Mouse (Mus musculus) subcutaneous adipose tissue, adult 2 months (tissue): Measurements from ENCODE around the gene Nlrp10. TPM values are rescaled to one million over a fixed set of nuclear protein-coding genes. Genes with fewer than 3 reads are reported as not detected.

ENCODE experiments used
- polyA plus RNA-seq: library from polyadenylated mRNA; depleted of rRNA; stranded (reverse); fragments of >200 nt; gene quantifications from 2 replicates; pipeline ENCODE4 v1.2.3, GENCODE M21; 2012; ENCODE audit warnings: low replicate concordance; rRNA removed

The Nlrp10 gene
- polyA plus RNA-seq: 0.37 and 0.43 TPM in 2 replicates

DNA sequence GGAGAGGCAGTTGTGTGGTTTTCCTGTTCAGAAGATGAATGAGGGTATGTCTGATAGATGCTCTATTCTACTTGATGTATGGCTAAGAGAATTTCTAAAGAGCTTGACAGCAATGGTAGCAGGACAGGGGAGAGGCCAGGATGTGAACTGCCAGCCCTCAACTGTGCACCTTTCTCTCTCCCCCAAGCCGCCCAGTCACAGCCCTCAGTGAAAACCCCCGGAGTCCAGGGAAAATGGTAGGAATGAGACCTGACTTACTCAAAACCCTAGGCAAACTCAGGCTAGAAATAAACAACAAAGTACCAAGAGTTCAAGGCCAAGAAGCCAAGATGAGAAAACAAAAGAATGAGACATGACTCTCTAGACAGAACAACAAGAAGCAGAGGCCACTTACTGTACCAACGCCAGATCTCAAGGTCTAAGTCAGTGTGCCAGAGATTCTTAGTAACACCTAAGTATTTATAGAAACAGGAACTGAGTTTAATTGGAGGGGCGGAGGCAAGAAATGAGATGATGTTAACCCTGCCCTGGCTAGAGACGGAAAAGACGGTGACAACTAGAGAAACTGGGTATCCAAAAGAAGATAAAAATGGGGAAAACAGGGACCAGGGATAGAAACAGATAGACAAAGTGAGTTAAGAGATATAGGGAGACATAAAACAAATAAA is at the start of gene Nlrp10:
TSS of gene Nlrp10 (minus strand) at position 453 of the 668 bp plus-strand sequence.

GRCm38 (mm10) chr7:108950312-108950761 is 20.4 kb upstream of the Nlrp10 start, which contains the start of gene Tub:
Gene Tub (plus strand): TSS chr7:108950338.

DNA sequence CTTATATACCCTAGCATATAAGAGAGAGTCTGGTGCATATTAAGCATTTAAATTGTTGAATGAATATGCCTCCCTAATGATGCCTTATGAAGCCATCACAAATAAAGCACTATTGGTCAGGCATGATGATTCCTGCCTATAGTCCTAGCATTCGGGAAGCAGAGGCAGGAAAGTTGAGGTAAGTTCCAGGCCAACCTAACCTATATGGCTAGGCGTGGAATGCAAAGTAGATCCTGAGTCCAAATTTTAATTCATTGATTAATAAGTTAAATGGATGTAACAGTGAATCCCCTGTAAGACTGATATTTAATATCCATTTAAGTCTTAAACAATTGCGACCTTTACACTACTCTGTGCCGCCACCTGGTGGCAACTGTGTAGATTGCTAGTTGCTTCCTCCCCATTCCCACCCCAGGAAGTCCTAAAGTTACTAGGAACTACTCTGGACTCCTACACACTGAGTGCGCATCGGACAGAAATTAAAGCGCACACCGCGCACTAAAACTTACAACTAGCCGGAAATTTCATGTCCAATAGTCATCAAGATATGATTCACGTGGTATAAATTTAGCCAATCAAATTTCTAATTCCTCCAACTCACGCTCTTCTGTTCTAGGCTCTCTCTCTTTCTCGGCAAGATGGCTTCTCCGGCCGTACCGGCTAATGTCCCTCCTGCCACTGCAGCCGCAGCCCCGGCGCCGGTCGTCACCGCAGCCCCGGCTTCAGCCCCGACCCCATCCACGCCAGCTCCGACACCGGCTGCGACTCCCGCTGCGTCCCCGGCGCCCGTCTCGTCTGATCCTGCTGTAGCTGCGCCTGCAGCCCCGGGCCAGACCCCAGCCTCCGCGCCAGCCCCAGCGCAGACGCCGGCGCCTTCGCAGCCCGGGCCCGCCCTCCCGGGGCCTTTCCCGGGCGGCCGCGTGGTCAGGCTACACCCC is 4.1 kb upstream of the Nlrp10 start, which contains the start of gene Eif3f:
TSS of gene Eif3f (plus strand) at position 624 of the 938 bp plus-strand sequence.

GRCm38 (mm10) chr7:108894320-108894719 is 35.7 kb downstream of the Nlrp10 start, which contains the start of gene Olfr519:
Gene Olfr519 (minus strand): TSS chr7:108894420.

GRCm38 (mm10) chr7:108884906-108885305 is 45.1 kb downstream of the Nlrp10 start, which contains the start of gene Olfr518:
Gene Olfr518 (minus strand): TSS chr7:108885006.

GRCm38 (mm10) chr7:108872279-108872678 is 57.7 kb downstream of the Nlrp10 start, which contains the start of gene Olfr517:
Gene Olfr517 (minus strand): TSS chr7:108872379.

Other genes with a start within 250 kb of the Nlrp10 start
- gene Olfr512, start 216.9 kb downstream of the Nlrp10 start, polyA plus RNA-seq: not detected in 2 replicates
- gene Olfr513, start 179.2 kb downstream of the Nlrp10 start, polyA plus RNA-seq: not detected in 2 replicates
- not detected in 2 replicates for gene Olfr514, start 104.2 kb downstream of the Nlrp10 start, polyA plus RNA-seq
- gene Olfr516, start 79.6 kb downstream of the Nlrp10 start, polyA plus RNA-seq: not detected in 2 replicates
- not detected in 2 replicates for gene Olfr517, start 57.8 kb downstream of the Nlrp10 start, polyA plus RNA-seq
- gene Olfr518, start 45.2 kb downstream of the Nlrp10 start, polyA plus RNA-seq: not detected in 2 replicates
- gene Olfr519, start 35.8 kb downstream of the Nlrp10 start, polyA plus RNA-seq: not detected in 2 replicates
- 89.9 and 146 TPM in 2 replicates for gene Eif3f, start 4.2 kb upstream of the Nlrp10 start, polyA plus RNA-seq
- 0.29 and 4.1 TPM in 2 replicates for gene Tub, start 20.2 kb upstream of the Nlrp10 start, polyA plus RNA-seq
- 0.82 and 3.7 TPM in 2 replicates for gene Ric3, start 153.2 kb upstream of the Nlrp10 start, polyA plus RNA-seq
- gene Lmo1, start 245.0 kb upstream of the Nlrp10 start, polyA plus RNA-seq: 19.8 and 48.9 TPM in 2 replicates